Mouse (Mus musculus) small intestine, adult 2 months (tissue): ENCODE measurements at regions not wholly inside any gene's neighbourhood (a gene's known extent, or its start where the extent isn't known, plus 50 kb on each side); places are given as distances from the start of the nearest gene placed in this dataset.

ENCODE experiments used
- CTCF ChIP-seq: fragments of 200-500 bp; IDR thresholded peaks from 2 replicates; pipeline ENCODE4 v1.5.1; 2012; ENCODE audit warnings: low read depth, mild to moderate bottlenecking, control low read depth, inconsistent platforms, low read length, moderate library complexity, mixed read lengths; ENCODE audit not compliant: insufficient replicate concordance, insufficient read length; ENCODE audit errors: extremely low read depth
- POLR2A ChIP-seq: fragments of 200-500 bp; IDR thresholded peaks from 2 replicates; pipeline ENCODE4 v1.6.1; 2012; ENCODE audit warnings: low read depth, mild to moderate bottlenecking, control low read depth, inconsistent platforms, low read length, moderate library complexity

DNA sequence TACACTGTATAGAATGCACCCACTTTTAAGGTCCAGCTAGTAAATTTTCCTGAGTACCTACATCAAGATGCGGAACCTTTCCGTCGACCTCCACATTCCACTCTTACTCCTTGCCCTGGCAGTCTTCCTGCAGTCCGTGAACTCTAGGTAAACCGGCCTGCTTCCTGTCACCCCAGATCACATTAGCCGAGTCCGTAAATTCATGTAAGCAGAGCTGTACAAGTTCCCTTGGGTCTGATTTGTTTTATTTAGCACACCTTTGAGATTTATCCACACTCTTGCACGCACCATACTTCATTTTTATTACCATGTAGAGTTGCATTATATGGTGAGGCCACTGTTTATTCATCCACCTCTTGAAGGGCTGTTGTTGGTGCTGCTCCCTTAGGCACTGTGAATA is 106.9 kb downstream of the Tmem170b start:
- no peak for TF ChIP-seq POLR2A
- TF ChIP-seq CTCF = no peak
